Mouse (Mus musculus): ENCODE measurements around the gene Pla2g4f.

GRCm38 (mm10) chr2:120279961-120280360 is 34.0 kb downstream of the Pla2g4f start:
- TF ChIP-seq EP300 (IDR thresholded peaks at IDR 0.05; ENCODE audit: low read depth in 1 of 2, low read length in 2 of 2) (no peak), USF1 (IDR thresholded peaks at IDR 0.05; ENCODE audit: low read depth, low read length) (no peak), ZC3H11A (IDR thresholded peaks at IDR 0.05; ENCODE audit: low read depth, low read length) (no peak), ZNF384 (IDR thresholded peaks at IDR 0.05; ENCODE audit: low read depth, low read length) (no peak), CTCF (IDR thresholded peaks at IDR 0.05 in 2 of 3, conservative IDR thresholded peaks at IDR 0.05 in 1 of 3; ENCODE audit: control insufficient read depth in 1 of 3, insufficient read depth in 1 of 3, low read depth in 2 of 3, low read length in 3 of 3, poor library complexity in 1 of 3, severe bottlenecking in 1 of 3) (peak; percentile 82 to 91 (median 88)), GATA1 (IDR thresholded peaks at IDR 0.05; ENCODE audit: low read depth, low read length) (no peak), BHLHE40 (IDR thresholded peaks at IDR 0.05; ENCODE audit: borderline replicate concordance, low read depth, low read length) (no peak), NRF1 (IDR thresholded peaks at IDR 0.05; ENCODE audit: insufficient read depth, low read depth, low read length, poor library complexity, severe bottlenecking) (no peak)
